Mouse (Mus musculus) G1E (cell line): ENCODE results near the gene Tbp.

Source experiments
- GATA1 ChIP-seq: IDR thresholded peaks from 2 replicates; pipeline ENCODE4 v1.6.1; 2012; ENCODE audit warnings: borderline replicate concordance, low read length, inconsistent platforms, mixed read lengths
- TAL1 ChIP-seq: conservative IDR thresholded peaks from 2 replicates; pipeline ENCODE4 v1.6.1; 2012; ENCODE audit warnings: low read depth, low read length, inconsistent platforms, mixed read lengths

DNA sequence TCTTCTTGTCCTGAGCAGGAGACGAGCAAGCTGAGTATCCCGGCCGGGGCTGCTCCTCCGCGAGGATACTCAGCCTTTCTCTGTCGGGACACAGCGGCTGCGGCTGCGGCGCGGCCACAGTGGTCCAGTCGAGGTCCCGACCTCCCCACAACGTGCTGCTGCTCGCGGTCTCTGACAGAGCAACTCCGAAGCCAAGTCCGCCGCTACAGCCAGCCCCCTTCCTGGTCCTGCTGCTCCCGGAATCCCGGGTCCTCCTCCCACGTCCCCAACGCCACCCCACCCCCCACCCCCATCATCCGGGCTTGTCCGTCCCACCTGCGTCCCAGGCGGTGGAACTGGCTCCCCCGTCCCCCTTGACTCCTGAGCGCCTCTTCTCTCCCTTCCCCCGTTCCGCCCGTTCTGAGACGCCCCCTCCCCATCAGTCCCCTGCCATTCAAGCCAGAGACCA is 36.8 kb downstream of the Tbp start:
- TF ChIP-seq GATA1 (no peak), TAL1 (no peak)
